Mouse (Mus musculus): Measurements from ENCODE around the gene Kpna7.

- 0 out of 2 replicates have a peak, but pooled peaks have one; percentile 22 for TF ChIP-seq CTCF (IDR thresholded peaks at IDR 0.05; ENCODE audit: low read depth, low read length)
- no peak for TF ChIP-seq POLR2A (IDR thresholded peaks at IDR 0.05; ENCODE audit: borderline replicate concordance, low read depth, low read length)
Measured at GRCm38 (mm10) chr5:144988340-144989060, 95.3 kb downstream of the Kpna7 start.
